Mouse (Mus musculus) embryonic facial prominence, embryonic 11.5 days (tissue): ENCODE results near the gene A930017K11Rik. TPM values are rescaled to one million over a fixed set of nuclear protein-coding genes. Genes with fewer than 3 reads are reported as not detected.

Source experiments
- ATAC-seq: fragments of 200-750 bp; cut with Nextera tagmentation; replicated peaks from 2 replicates; pipeline ENCODE4 v1.8.0; 2017; ENCODE audit warnings: low read depth; ENCODE audit not compliant: insufficient number of reproducible peaks, low FRiP score, low TSS enrichment
- DNase-seq: peaks from one replicate; pipeline ENCODE4 v3.0.0-alpha.2; 2015; ENCODE audit warnings: low spot score
- H3K27ac ChIP-seq: fragments of 300-500 bp; sonication (generic); replicated peaks from 2 replicates; pipeline ENCODE4 v1.5.1; 2014; ENCODE audit warnings: mild to moderate bottlenecking, low read depth, low read length, control low read depth
- H3K27me3 ChIP-seq: fragments of 300-500 bp; sonication (generic); 2 replicates; pipeline ENCODE4 v1.6.1; 2014; ENCODE audit warnings: mild to moderate bottlenecking, low read length, moderate library complexity, mixed read lengths; ENCODE audit not compliant: control insufficient read depth, insufficient read depth
- H3K36me3 ChIP-seq: fragments of 300-500 bp; sonication (generic); replicated peaks from 2 replicates; pipeline ENCODE4 v1.6.1; 2014; ENCODE audit warnings: low read depth, mild to moderate bottlenecking, low read length, moderate library complexity, mixed read lengths; ENCODE audit not compliant: control insufficient read depth, insufficient read depth
- H3K4me1 ChIP-seq: fragments of 300-500 bp; sonication (generic); 2 replicates; pipeline ENCODE4 v1.6.1; 2014; ENCODE audit warnings: low read length, mixed read lengths; ENCODE audit not compliant: control insufficient read depth, insufficient read depth
- H3K4me2 ChIP-seq: fragments of 300-500 bp; sonication (generic); 2 replicates; pipeline ENCODE4 v1.6.1; 2014; ENCODE audit warnings: low read depth, mild to moderate bottlenecking, control low read depth, low read length, moderate library complexity
- H3K4me3 ChIP-seq: fragments of 300-500 bp; sonication (generic); 2 replicates; pipeline ENCODE4 v1.5.1; 2014; ENCODE audit warnings: low read depth, low read length, control low read depth
- H3K9ac ChIP-seq: fragments of 300-500 bp; sonication (generic); replicated peaks from 2 replicates; pipeline ENCODE4 v1.6.1; 2014; ENCODE audit warnings: mild to moderate bottlenecking, control low read depth, low read length
- H3K9me3 ChIP-seq: fragments of 300-500 bp; sonication (generic); replicated peaks from 2 replicates; pipeline ENCODE4 v1.6.1; 2016; ENCODE audit warnings: mild to moderate bottlenecking, low read length, inconsistent platforms, mixed read lengths; ENCODE audit not compliant: control insufficient read depth
- WGBS: fragments of 180-500 bp; shearing (Covaris S2); extraction: QIAGEN DNeasy Blood & Tissue Kit; methylation state at CpG from one replicate; pipeline ENCODE4 v1.1.7; 2014; 5-methylcytosine and 5-hydroxymethylcytosine counted together
- polyA plus RNA-seq: library from polyadenylated mRNA; unstranded; fragments of >200 nt; fragmentation: Nextera tagmentation; extraction: Ambion mirVana; gene quantifications from 2 replicates; pipeline ENCODE4 v1.2.1, GENCODE M21; 2014

A930017K11Rik gene
- polyA plus RNA-seq, 1 experiment from 2014 or later, result 0.49 TPM

DNA sequence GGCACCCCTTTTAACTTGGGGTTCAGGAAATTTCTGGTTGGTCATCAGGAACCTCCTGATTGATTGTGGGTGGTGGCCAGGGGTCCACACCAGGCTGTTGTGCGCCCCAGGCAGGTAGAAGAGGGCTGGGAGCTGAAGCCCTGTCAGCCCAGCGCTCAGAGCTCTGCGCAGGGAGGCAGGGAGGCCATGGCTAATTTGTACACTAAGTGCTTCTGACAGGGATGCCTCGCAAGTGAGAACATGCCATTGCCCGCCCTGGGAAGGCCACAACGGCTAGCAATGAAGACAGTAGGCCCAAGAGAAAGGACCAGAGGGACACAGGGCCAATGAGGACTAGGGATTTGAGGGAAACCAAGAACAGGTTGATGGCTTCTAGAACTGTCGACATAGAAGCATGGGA is 4.3 kb upstream of the A930017K11Rik start:
- no peaks in the 10 kb centered on the region for H3K36me3 ChIP-seq
- H3K4me3 ChIP-seq, result no peak overlapping the region
- 77% methylated on average over 7 of the region's 7 CpGs for WGBS
- ATAC-seq, result no peak
- no peak overlapping the region for H3K9ac ChIP-seq
- no peaks in the 10 kb centered on the region for H3K9me3 ChIP-seq
- peaks cover 3% of the 10 kb centered on the region; the same call in 1 of the 2 replicates for H3K4me1 ChIP-seq
- no peak overlapping the region for H3K27ac ChIP-seq
- DNase-seq, result no peak
- no peak overlapping the region for H3K4me2 ChIP-seq
- peaks cover 20% of the 10 kb centered on the region for H3K27me3 ChIP-seq

DNA sequence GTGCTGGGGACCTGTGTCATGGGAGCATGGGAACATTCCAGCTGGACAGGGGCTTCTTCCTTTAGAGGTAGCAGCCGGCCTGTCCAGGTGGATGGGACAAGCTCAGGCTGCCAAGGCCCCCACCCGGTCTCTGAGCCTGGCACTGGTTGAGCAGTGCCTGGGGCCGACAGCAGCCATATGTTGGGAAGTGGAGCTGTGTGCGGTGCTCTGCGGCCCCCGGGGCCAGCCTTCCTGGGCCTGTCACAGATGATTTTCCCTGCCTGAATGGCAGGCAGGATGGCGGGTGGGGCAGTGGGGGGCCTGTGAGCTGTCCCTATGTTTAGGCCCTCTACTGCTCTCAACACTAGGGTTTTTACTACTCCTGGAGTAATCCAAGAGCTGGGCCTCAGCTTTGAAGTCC is 3.8 kb upstream of the A930017K11Rik start:
- Histone ChIP-seq H3K9me3 (no peaks in the 10 kb centered on the region), H3K4me3 (no peak overlapping the region), H3K27me3 (peaks cover 24% of the 10 kb centered on the region), H3K27ac (no peak overlapping the region), H3K9ac (no peak overlapping the region), H3K4me2 (no peak overlapping the region), H3K36me3 (no peaks in the 10 kb centered on the region), H3K4me1 (peaks cover 6% of the 10 kb centered on the region; the same call in 1 of the 2 replicates)
- 58% methylated on average over 7 of the region's 7 CpGs for WGBS
- DNase-seq, result no peak
- no peak for ATAC-seq

DNA sequence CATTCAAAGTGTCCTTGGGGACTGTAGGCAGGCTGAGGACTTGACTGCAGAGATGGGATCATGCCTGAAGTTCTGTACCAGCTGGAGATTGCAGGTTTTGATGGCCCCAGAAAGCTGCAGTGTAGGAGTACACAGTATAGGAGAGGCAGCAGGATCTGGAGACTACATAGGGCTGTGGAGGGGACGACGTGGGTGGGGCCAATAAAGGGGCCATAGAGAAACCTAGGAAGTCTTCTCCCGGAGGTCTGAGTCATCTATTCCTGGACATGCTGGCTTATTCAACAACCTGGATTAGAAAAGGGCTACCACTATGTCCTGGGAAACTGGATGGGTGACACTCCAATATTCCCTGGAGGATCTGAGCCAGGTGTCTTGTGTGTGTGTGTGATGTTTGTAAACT is 3.4 kb upstream of the A930017K11Rik start:
- ATAC-seq, result no peak
- no peak overlapping the region for H3K27ac ChIP-seq
- no peak overlapping the region for H3K4me3 ChIP-seq
- WGBS, result 75% methylated on average over 3 of the region's 3 CpGs
- no peaks in the 10 kb centered on the region for H3K9me3 ChIP-seq
- DNase-seq, result no peak
- H3K4me2 ChIP-seq, result no peak overlapping the region
- H3K36me3 ChIP-seq, result no peaks in the 10 kb centered on the region
- peaks cover 7% of the 10 kb centered on the region; the same call in 1 of the 2 replicates for H3K4me1 ChIP-seq
- peaks cover 29% of the 10 kb centered on the region for H3K27me3 ChIP-seq
- no peak overlapping the region for H3K9ac ChIP-seq

DNA sequence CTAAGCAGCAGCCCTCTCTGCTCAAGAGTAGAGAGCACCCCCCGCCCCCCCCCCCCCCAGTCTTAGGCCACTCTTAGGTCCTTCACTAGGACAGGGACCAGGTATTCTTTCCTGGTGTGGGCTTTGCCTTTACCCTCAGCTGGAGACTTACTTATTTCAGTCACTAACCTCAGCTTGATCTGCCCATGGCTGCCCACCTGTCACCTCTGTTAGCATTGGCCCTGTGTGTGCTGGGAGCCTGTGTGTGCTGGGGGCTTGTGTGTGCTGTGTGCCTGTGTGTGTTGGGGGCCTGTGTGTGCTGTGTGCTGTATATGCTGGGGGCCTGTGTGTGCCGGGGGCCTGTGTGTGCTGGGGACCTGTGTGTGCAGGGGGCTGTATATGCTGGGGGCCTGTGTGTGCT is 2.3 kb upstream of the A930017K11Rik start:
- ATAC-seq (no peak), DNase-seq (no peak)
- peaks cover 7% of the 10 kb centered on the region; the same call in 1 of the 2 replicates for H3K4me1 ChIP-seq
- no peak overlapping the region for H3K4me2 ChIP-seq
- no peaks in the 10 kb centered on the region for H3K36me3 ChIP-seq
- H3K4me3 ChIP-seq, result no peak overlapping the region
- peaks cover 37% of the 10 kb centered on the region for H3K27me3 ChIP-seq
- H3K27ac ChIP-seq, result no peak overlapping the region
- 80% methylated on average over 2 of the region's 2 CpGs for WGBS
- no peaks in the 10 kb centered on the region for H3K9me3 ChIP-seq
- H3K9ac ChIP-seq, result no peak overlapping the region

DNA sequence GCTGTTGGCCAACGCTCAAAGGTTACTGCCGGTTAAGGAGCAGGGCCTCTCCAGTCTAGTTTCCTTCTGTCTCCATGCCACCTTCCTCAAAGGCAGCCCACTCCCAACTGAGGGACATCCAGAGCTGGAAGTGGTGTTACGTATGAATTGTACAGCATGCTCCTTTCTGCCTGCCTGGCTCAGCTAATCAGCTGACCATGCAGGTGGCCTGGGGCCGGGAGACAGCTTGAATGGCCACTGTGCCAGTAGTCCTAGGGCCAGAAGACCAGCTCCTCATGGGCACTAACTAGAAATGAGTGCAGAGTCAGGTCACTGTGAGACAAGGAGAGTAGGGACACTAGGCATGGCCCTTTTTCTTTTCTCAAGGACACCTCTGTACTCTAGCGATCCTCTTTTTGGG is 796 bp upstream of the A930017K11Rik start:
- H3K4me1 ChIP-seq, result peaks cover 7% of the 10 kb centered on the region; the same call in 1 of the 2 replicates
- DNase-seq, result no peak
- no peak overlapping the region for H3K9ac ChIP-seq
- H3K36me3 ChIP-seq, result no peaks in the 10 kb centered on the region
- H3K4me3 ChIP-seq, result no peak overlapping the region
- H3K9me3 ChIP-seq, result no peaks in the 10 kb centered on the region
- WGBS, result 73% methylated on average over 5 of the region's 5 CpGs
- ATAC-seq, result no peak
- H3K27ac ChIP-seq, result no peak overlapping the region
- H3K27me3 ChIP-seq, result peaks cover 37% of the 10 kb centered on the region
- no peak overlapping the region for H3K4me2 ChIP-seq

DNA sequence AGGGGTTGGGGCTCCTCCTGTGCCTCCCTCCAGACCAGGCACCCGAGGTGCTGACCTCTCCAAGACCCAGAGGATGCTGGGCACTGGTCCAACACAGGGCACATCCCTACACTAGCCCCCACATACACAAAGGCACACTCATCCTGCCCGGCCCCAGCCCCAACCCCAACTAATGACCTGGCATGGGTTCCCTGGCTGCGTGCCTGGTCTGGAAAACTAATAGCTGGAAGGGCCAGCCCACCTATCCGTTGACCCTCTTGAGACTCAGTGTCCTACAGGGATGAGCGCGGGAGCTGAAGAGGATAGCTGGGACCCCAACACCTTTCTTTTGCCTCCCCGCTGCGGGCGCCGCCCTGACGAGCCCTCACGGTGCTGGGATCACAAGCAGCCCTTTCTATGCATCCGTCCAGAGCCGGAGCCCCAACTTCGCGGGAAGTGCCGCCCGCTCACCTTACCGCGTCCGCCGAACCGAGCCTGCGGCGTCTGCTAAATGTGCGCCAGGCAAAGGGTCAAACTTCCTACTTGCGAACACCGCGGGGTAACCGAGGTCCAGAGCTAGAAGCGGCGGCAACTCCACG is 1.1 kb downstream of the A930017K11Rik start:
- Histone ChIP-seq H3K9me3 (no peaks in the 10 kb centered on the region), H3K4me1 (peaks cover 7% of the 10 kb centered on the region; the same call in 1 of the 2 replicates), H3K36me3 (no peaks in the 10 kb centered on the region), H3K27ac (no peak overlapping the region), H3K4me3 (peak overlapping the region; percentile 38), H3K27me3 (peaks cover 37% of the 10 kb centered on the region), H3K4me2 (peak overlapping the region; percentile 76), H3K9ac (peak overlapping the region; percentile 25)
- 0 out of 2 replicates have a peak, but pooled peaks have one; percentile 16 for ATAC-seq
- DNase-seq, result peak; percentile 19
- 1% methylated on average over 32 of the region's 33 CpGs for WGBS

DNA sequence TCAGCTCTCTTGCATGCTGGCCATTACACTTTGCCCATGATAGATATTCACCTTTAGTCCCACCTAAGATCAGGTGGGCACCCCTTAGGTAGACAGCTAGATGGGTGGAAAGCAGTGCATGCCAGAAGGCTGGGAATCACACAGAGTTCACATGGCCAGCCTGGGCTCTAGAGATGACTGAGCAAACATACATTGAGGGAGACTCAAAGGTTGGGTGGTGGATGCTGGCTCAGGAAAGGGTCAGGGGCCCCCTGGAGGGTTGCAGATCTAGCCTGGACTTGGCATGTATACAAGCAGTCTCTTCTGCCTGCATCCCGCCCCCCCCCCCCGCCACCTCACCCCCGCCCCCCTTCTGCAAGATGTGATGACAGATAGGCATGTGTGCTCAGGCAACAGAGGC is 1.7 kb downstream of the A930017K11Rik start:
- Histone ChIP-seq H3K4me3 (no peak overlapping the region), H3K27me3 (peaks cover 37% of the 10 kb centered on the region), H3K4me2 (no peak overlapping the region), H3K9me3 (no peaks in the 10 kb centered on the region), H3K9ac (no peak overlapping the region), H3K4me1 (peaks cover 7% of the 10 kb centered on the region; the same call in 1 of the 2 replicates), H3K27ac (no peak overlapping the region), H3K36me3 (no peaks in the 10 kb centered on the region)
- ATAC-seq (no peak), DNase-seq (no peak)
- WGBS, result no CpG with 5 or more reads among the region's 3 CpGs

DNA sequence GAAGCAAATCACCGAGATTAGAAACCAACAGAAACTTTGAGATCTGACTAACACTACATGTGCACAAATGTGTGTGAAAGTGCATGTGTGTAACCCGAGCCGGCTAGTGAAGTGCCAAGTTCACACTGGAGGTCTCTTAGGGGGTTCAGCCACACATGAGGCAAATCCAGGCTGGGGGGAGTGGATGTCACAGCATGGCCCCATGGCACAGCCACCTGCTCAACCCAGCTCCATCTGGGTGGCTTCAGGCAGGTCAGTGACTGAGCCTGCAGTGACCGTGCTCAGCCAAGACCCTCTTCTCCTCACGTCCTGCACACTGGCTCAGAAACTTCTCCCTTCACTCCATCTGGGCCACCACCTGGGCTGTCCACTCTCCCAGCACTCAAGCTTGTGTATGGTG is 2.4 kb downstream of the A930017K11Rik start:
- Histone ChIP-seq H3K4me2 (no peak overlapping the region), H3K4me1 (peaks cover 7% of the 10 kb centered on the region; the same call in 1 of the 2 replicates), H3K27me3 (peaks cover 37% of the 10 kb centered on the region), H3K4me3 (no peak overlapping the region), H3K9ac (no peak overlapping the region), H3K9me3 (no peaks in the 10 kb centered on the region), H3K36me3 (no peaks in the 10 kb centered on the region), H3K27ac (no peak overlapping the region)
- WGBS, result 71% methylated on average over 5 of the region's 5 CpGs
- DNase-seq (no peak), ATAC-seq (no peak)
